Mouse (Mus musculus) thymus, adult 2 months (tissue): ENCODE measurements around the gene Cnot9.

Experiments
- CTCF ChIP-seq: fragments of 200-500 bp; IDR thresholded peaks from 2 replicates; pipeline ENCODE4 v1.5.1; 2012; ENCODE audit warnings: mild to moderate bottlenecking, control low read depth, low read length, moderate library complexity, borderline replicate concordance; ENCODE audit not compliant: control insufficient read depth, poor library complexity, insufficient read depth; ENCODE audit errors: extremely low read depth
- POLR2A ChIP-seq: fragments of 200-500 bp; IDR thresholded peaks from 2 replicates; pipeline ENCODE4 v1.6.1; 2012; ENCODE audit warnings: mild to moderate bottlenecking, low read length, control low read depth, moderate library complexity; ENCODE audit not compliant: control insufficient read depth, poor library complexity, insufficient read depth; ENCODE audit errors: extremely low read depth

- TF ChIP-seq CTCF, result no peak
- TF ChIP-seq POLR2A, result no peak
Measured at GRCm38 (mm10) chr1:74507780-74508179, 1.9 kb downstream of the Cnot9 start.
